Mouse (Mus musculus): Measurements from ENCODE around the gene Timm8a2. TPM values are rescaled to one million over a fixed set of nuclear protein-coding genes. Genes with fewer than 3 reads are reported as not detected.

Gene Timm8a2
- total RNA-seq, 1 experiment: 3.2 TPM

- in situ Hi-C loops (cut with MboI; ENCODE audit: low sequenced_read_pairs in 2 of 2, unreplicated experiment in 2 of 2): no loop called here
- H3K9ac ChIP-seq (ENCODE audit: insufficient read depth, low read depth, low read length, poor library complexity, severe bottlenecking): peak overlapping the region; percentile 41; the same call in 1 of the 2 replicates
Observed at GRCm38 (mm10) chr14:122075485-122076200, 41.2 kb downstream of the Timm8a2 start.

GRCm38 (mm10) chr14:122077017-122077416, 42.5 kb downstream of the Timm8a2 start:
- TF ChIP-seq ZC3H11A (IDR thresholded peaks at IDR 0.05; ENCODE audit: borderline replicate concordance, low read depth, low read length) (no peak), MAFK (IDR thresholded peaks at IDR 0.05; ENCODE audit: insufficient read depth, low read depth, low read length) (no peak), HCFC1 (IDR thresholded peaks at IDR 0.05; ENCODE audit: borderline replicate concordance, insufficient read depth, low read length) (no peak), ZNF384 (IDR thresholded peaks at IDR 0.05; ENCODE audit: low read depth, low read length) (no peak), CHD2 (IDR thresholded peaks at IDR 0.05; ENCODE audit: low read depth, low read length) (no peak)
- Histone ChIP-seq H3K27ac (ENCODE audit: insufficient read depth, low read depth, low read length, poor library complexity, severe bottlenecking) (no peak overlapping the region), H3K9me3 (ENCODE audit: control insufficient read depth, insufficient read depth, low read depth, low read length) (no peaks in the 10 kb centered on the region), H3K9ac (ENCODE audit: insufficient read depth, low read depth, low read length, poor library complexity, severe bottlenecking) (no peak overlapping the region), H3K36me3 (ENCODE audit: control insufficient read depth, insufficient read depth, low read length, poor library complexity, severe bottlenecking) (no peaks in the 10 kb centered on the region), H3K4me1 (ENCODE audit: control insufficient read depth in 2 of 2, insufficient read depth in 2 of 2, low read length in 2 of 2, poor library complexity in 1 of 2) (no peaks in the 10 kb centered on the region), H3K4me3 (ENCODE audit: insufficient read depth in 1 of 2, low read depth in 1 of 2, low read length in 2 of 2, poor library complexity in 1 of 2, severe bottlenecking in 1 of 2) (no peak overlapping the region)
- in situ Hi-C loops (cut with MboI; ENCODE audit: low sequenced_read_pairs in 2 of 2, unreplicated experiment in 2 of 2): no loop called here
- no peak for DNase-seq (ENCODE audit: low read depth, low spot score)

More at GRCm38 (mm10) chr14:122075485-122076200, 41.2 kb downstream of the Timm8a2 start:
- Histone ChIP-seq H3K4me3 (ENCODE audit: insufficient read depth in 1 of 2, low read depth in 1 of 2, low read length in 2 of 2, poor library complexity in 1 of 2, severe bottlenecking in 1 of 2) (peak overlapping the region; percentile 43 to 44; a peak in 3 of 4 replicates), H3K36me3 (ENCODE audit: control insufficient read depth, insufficient read depth, low read length, poor library complexity, severe bottlenecking) (no peaks in the 10 kb centered on the region), H3K27ac (ENCODE audit: insufficient read depth, low read depth, low read length, poor library complexity, severe bottlenecking) (no peak overlapping the region), H3K9me3 (ENCODE audit: control insufficient read depth, insufficient read depth, low read depth, low read length) (no peaks in the 10 kb centered on the region), H3K4me1 (ENCODE audit: control insufficient read depth in 2 of 2, insufficient read depth in 2 of 2, low read length in 2 of 2, poor library complexity in 1 of 2) (no peaks in the 10 kb centered on the region)
- no peak for TF ChIP-seq ZNF384 (IDR thresholded peaks at IDR 0.05; ENCODE audit: low read depth, low read length)
- no peak for TF ChIP-seq CHD2 (IDR thresholded peaks at IDR 0.05; ENCODE audit: low read depth, low read length)
- TF ChIP-seq MAFK (IDR thresholded peaks at IDR 0.05; ENCODE audit: insufficient read depth, low read depth, low read length): no peak
- no peak for TF ChIP-seq ZC3H11A (IDR thresholded peaks at IDR 0.05; ENCODE audit: borderline replicate concordance, low read depth, low read length)
- no peak for TF ChIP-seq HCFC1 (IDR thresholded peaks at IDR 0.05; ENCODE audit: borderline replicate concordance, insufficient read depth, low read length)
- DNase-seq (ENCODE audit: low read depth, low spot score): peak; percentile 20

GRCm38 (mm10) chr14:122079428-122079827, 45.0 kb downstream of the Timm8a2 start:
- peak; percentile 59 for DNase-seq (ENCODE audit: low read depth, low spot score)
- H3K4me1 ChIP-seq (ENCODE audit: control insufficient read depth in 2 of 2, insufficient read depth in 2 of 2, low read length in 2 of 2, poor library complexity in 1 of 2): no peaks in the 10 kb centered on the region
- in situ Hi-C loops (cut with MboI; ENCODE audit: low sequenced_read_pairs in 2 of 2, unreplicated experiment in 2 of 2): no loop called here
- no peak overlapping the region for H3K9ac ChIP-seq (ENCODE audit: insufficient read depth, low read depth, low read length, poor library complexity, severe bottlenecking)
- no peaks in the 10 kb centered on the region for H3K9me3 ChIP-seq (ENCODE audit: control insufficient read depth, insufficient read depth, low read depth, low read length)
- TF ChIP-seq HCFC1 (IDR thresholded peaks at IDR 0.05; ENCODE audit: borderline replicate concordance, insufficient read depth, low read length): no peak
- no peak for TF ChIP-seq CHD2 (IDR thresholded peaks at IDR 0.05; ENCODE audit: low read depth, low read length)
- no peak for TF ChIP-seq MAFK (IDR thresholded peaks at IDR 0.05; ENCODE audit: insufficient read depth, low read depth, low read length)
- TF ChIP-seq ZC3H11A (IDR thresholded peaks at IDR 0.05; ENCODE audit: borderline replicate concordance, low read depth, low read length): no peak
- TF ChIP-seq ZNF384 (IDR thresholded peaks at IDR 0.05; ENCODE audit: low read depth, low read length): no peak
- H3K36me3 ChIP-seq (ENCODE audit: control insufficient read depth, insufficient read depth, low read length, poor library complexity, severe bottlenecking): no peaks in the 10 kb centered on the region
- no peak overlapping the region for H3K4me3 ChIP-seq (ENCODE audit: insufficient read depth in 1 of 2, low read depth in 1 of 2, low read length in 2 of 2, poor library complexity in 1 of 2, severe bottlenecking in 1 of 2)
- no peak overlapping the region for H3K27ac ChIP-seq (ENCODE audit: insufficient read depth, low read depth, low read length, poor library complexity, severe bottlenecking)

- Histone ChIP-seq H3K27ac (ENCODE audit: insufficient read depth, low read depth, low read length, poor library complexity, severe bottlenecking) (no peak overlapping the region), H3K9ac (ENCODE audit: insufficient read depth, low read depth, low read length, poor library complexity, severe bottlenecking) (no peak overlapping the region), H3K9me3 (ENCODE audit: control insufficient read depth, insufficient read depth, low read depth, low read length) (no peaks in the 10 kb centered on the region), H3K36me3 (ENCODE audit: control insufficient read depth, insufficient read depth, low read length, poor library complexity, severe bottlenecking) (no peaks in the 10 kb centered on the region), H3K4me3 (ENCODE audit: insufficient read depth in 1 of 2, low read depth in 1 of 2, low read length in 2 of 2, poor library complexity in 1 of 2, severe bottlenecking in 1 of 2) (no peak overlapping the region), H3K4me1 (ENCODE audit: control insufficient read depth in 2 of 2, insufficient read depth in 2 of 2, low read length in 2 of 2, poor library complexity in 1 of 2) (no peaks in the 10 kb centered on the region)
- in situ Hi-C loops (cut with MboI; ENCODE audit: low sequenced_read_pairs in 2 of 2, unreplicated experiment in 2 of 2): no loop called here
- peak; percentile 29 for DNase-seq (ENCODE audit: low read depth, low spot score)
- TF ChIP-seq CHD2 (IDR thresholded peaks at IDR 0.05; ENCODE audit: low read depth, low read length) (no peak), ZNF384 (IDR thresholded peaks at IDR 0.05; ENCODE audit: low read depth, low read length) (no peak), HCFC1 (IDR thresholded peaks at IDR 0.05; ENCODE audit: borderline replicate concordance, insufficient read depth, low read length) (no peak), ZC3H11A (IDR thresholded peaks at IDR 0.05; ENCODE audit: borderline replicate concordance, low read depth, low read length) (no peak), MAFK (IDR thresholded peaks at IDR 0.05; ENCODE audit: insufficient read depth, low read depth, low read length) (no peak)
Observed at GRCm38 (mm10) chr14:122079921-122080320, 45.4 kb downstream of the Timm8a2 start.
